Mouse (Mus musculus) frontal cortex, postnatal 25 days (tissue): ENCODE data around the gene Tex10.
"Not testable (repeated sequence)": the region's sequence is repeated elsewhere in the genome, so short reads cannot be mapped to it uniquely, and the experiment has no call there.

ENCODE experiments used
- DNase-seq, 2 experiments: peaks; one replicate each; pipeline ENCODE4 v3.0.0; 2022; ENCODE audit warnings: low spot score in 2 of 2

Gene Tex10

DNA sequence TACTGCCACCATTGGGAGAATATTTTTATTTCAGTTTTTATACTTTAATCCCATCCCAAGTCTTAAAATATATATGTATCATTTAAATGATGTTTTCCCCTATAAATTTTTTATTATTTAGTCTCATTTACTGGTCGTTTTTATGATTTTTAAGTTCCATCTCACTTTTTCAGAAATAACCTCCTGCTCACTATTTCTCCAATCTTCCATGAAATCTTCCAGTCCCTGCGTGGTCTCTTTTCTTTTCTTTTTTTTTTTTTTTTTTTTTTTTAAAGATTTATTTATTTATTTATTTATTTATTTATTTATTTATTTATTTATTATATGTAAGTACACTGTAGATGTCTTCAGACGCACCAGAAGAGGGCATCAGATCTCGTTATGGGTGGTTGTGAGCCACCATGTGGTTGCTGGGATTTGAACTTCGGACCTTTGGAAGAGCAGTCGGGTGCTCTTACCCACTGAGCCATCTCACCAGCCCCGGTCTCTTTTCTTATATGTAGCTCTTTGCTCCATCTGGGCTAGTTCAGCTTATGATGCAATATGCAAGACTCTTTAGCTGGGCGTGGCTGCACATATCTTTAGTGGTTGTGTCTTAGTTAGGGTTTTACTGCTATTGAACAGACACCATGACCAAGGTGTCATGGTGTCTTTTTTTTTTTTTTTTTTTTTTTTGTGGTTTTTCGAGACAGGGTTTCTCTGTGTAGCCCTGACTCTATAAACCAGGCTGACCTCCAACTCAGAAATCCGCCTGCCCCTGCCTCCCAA, 67.4 kb downstream of the Tex10 start:
- not testable (repeated sequence) for DNase-seq

DNA sequence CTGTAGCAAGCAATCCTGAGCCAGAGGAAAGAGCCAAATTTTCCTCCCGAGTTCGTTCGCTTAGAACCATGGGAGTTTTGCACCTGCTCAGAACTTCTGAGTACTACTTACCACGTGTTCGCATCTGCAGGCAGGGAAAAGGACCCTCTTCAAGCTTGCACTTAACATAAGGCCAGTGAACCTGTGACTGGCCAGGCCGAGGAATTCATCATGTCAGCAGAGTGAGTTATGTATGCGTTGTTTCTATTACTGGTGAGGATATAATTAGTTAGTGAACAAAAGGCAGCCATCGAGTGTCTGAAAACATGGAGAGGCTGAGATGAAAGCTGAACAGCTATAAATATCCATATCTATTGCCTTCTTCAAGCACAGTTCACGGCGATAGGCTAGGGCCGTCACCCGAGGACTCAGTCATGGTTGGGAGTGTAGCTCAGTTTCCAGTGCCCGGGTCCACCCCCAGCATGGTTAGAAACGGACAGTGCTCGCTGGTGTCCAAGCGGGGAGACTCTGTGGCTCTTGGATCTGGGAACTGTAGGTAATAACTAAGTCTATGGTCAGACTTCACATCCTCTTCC, 70.1 kb downstream of the Tex10 start:
- no peak for DNase-seq

DNA sequence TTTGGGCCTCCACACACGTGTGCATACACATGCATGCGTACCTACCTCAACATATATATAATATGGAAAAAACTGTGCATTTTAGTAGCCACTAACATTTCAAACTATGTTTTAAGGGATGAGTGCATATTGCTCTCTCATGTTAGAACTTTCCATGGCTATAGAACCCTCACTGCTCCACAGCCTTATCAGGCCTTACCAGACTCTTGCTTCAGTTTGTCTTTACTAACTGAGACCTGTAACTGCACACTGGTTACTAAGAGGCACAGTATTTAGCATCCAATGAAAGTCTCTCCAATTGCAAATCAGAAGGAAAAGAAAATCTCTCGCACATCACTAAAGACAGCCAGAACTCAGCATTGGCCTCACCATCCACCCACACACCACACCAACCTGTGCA, 76.3 kb downstream of the Tex10 start:
- DNase-seq: no peak

DNA sequence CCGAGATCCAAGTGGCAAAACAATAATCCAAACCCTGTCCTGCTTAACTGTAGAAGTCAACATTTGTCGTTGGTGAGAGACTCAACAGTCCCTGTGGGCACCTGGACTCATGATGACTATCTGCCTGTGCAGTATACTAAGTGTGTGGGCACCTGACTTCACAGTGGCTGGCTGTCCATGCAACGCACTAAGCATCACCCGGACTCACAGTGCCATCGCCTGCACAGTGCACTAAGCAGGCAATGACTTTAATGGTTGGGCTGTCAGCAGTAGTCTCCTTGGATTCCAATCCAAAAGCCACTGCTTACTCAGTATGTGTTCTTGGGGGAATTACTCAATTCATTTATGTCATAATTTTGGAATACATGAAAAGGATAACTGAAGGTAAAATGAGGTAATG, 90.8 kb downstream of the Tex10 start:
- no peak for DNase-seq

DNA sequence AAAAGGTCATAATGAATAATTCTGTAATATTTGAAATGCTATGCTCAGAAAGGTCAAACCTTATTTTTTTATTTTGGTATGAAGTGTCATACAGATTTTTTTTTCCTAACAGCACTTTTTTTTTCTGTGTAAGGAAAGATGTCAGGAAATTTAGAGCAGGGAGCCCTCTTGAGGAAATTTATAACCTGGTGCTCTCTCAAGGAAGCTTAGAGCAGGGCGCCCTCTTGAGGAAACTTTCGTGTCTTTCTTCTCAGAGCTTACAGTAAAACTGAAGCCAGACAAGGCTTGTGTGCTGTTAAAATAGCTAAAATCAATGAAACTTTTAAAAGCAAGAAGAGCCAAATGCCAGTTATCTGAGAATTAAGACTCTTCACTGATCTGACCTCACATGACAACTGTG, 92.3 kb downstream of the Tex10 start:
- DNase-seq: peak; percentile 67 to 73
